Comparison of ENCODE assay signal across 18 mouse cellular contexts in the genomic region with DNA sequence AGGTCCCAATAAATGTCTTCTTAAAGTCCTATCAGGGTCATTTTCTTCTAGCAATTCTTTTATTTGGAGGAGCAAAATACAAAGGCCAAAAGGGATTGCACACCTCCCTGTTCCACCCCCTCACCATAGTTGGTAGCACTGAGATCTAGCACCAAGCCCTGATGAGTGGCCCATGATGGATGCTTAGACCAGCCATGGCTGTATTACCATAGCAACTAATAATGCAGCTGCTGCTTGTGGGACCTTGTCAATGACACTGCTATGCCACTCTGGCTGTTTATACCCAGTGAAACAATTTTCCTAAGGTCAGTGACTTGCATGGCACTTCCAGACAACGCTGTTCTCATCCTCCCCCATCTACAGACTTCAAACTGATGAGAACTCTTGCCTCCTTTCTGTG.
"Had no signal": no experiment of that assay in that cellular context is flagged by ENCODE, and none has a peak within 500 bp of the region (broad histone marks: within the 10 kb centered on the region; RNA-seq: fewer than 3 reads in every experiment).

No protein-coding gene starts in this region.

- H3K4me2 ChIP-seq: liver, embryonic 15.5 days; lung, embryonic 15.5 days; midbrain, embryonic 11.5 days; midbrain, embryonic 15.5 days; neural tube, embryonic 13.5 days; stomach, embryonic 15.5 days had no signal

- DNase-seq: liver, postnatal 0 days; lung, adult 2 months; lung, postnatal 14 days; lung, postnatal 36 days; right cerebral cortex, postnatal 14 days; thymus, adult 2 months; thymus, postnatal 25 days; thymus, postnatal 4 days had no signal

- H3K27ac ChIP-seq: liver, embryonic 15.5 days; lung, embryonic 15.5 days; macrophage; midbrain, embryonic 15.5 days; neural tube, embryonic 13.5 days; stomach, embryonic 15.5 days; stomach, postnatal 0 days had no signal

- H3K27me3 ChIP-seq: liver, embryonic 15.5 days; lung, embryonic 15.5 days; megakaryocyte, embryonic 14.5 days; midbrain, embryonic 15.5 days; neural tube, embryonic 13.5 days; stomach, embryonic 15.5 days had no signal

- H3K4me3 ChIP-seq: liver, embryonic 15.5 days; lung, embryonic 15.5 days; megakaryocyte, embryonic 14.5 days; midbrain, embryonic 15.5 days; neural tube, embryonic 13.5 days; stomach, embryonic 15.5 days had no signal

- H3K9ac ChIP-seq: liver, embryonic 15.5 days; liver, postnatal 0 days; lung, embryonic 15.5 days; midbrain, embryonic 15.5 days; neural tube, embryonic 13.5 days; stomach, embryonic 15.5 days had no signal

- H3K9me3 ChIP-seq: liver, embryonic 15.5 days; lung, embryonic 15.5 days; megakaryocyte, embryonic 14.5 days; midbrain, embryonic 15.5 days; neural tube, embryonic 13.5 days; stomach, embryonic 15.5 days had no signal

- H3K36me3 ChIP-seq: liver, embryonic 15.5 days; midbrain, embryonic 15.5 days had no signal

- H3K4me1 ChIP-seq: liver, embryonic 15.5 days; lung, embryonic 15.5 days; stomach, embryonic 15.5 days had no signal

- ATAC-seq: liver, postnatal 0 days; lung, postnatal 0 days; midbrain, embryonic 15.5 days had no signal
